Mouse (Mus musculus) megakaryocyte progenitor cell, adult 5-6 weeks (primary cell): Measurements from ENCODE around the gene Slc7a6os. TPM values are rescaled to one million over a fixed set of nuclear protein-coding genes. Genes with fewer than 3 reads are reported as not detected.
"Not testable (repeated sequence)": the region's sequence is repeated elsewhere in the genome, so short reads cannot be mapped to it uniquely, and the experiment has no call there.

Source experiments
- ATAC-seq: replicated peaks from 2 replicates; pipeline ENCODE4 v1.8.0; 2016; ENCODE audit warnings: mild to moderate bottlenecking, moderate TSS enrichment, inconsistent platforms; ENCODE audit not compliant: poor library complexity
- total RNA-seq, 2 experiments: library from RNA; stranded (forward) in 1 of 2; stranded (reverse) in 1 of 2; fragments of 157-497, 149-512 nt in 1 of 2; fragments of 200-1000 nt in 1 of 2; gene quantifications; 2 replicates each; pipeline versions ENCODE4 v1.2.3 to v1.2.4; 2015 to 2017

Gene Slc7a6os
- 43.4 and 54.2 TPM in 2 replicates for total RNA-seq (2015)
- total RNA-seq (2017): 39.5 and 47.7 TPM in 2 replicates

- peak; percentile 96 for ATAC-seq
Observed at GRCm38 (mm10) chr8:106210821-106211345, at the start of gene Slc7a6os, which contains the start of gene Prmt7. TSS of gene Slc7a6os (minus strand) at chr8:106210935. TSS of gene Prmt7 (plus strand) at chr8:106210936.

GRCm38 (mm10) chr8:106259579-106260255 is 49.0 kb upstream of the Slc7a6os start:
- no peak for ATAC-seq

- no peak; the same call in 1 of the 2 replicates for ATAC-seq
Observed at GRCm38 (mm10) chr8:106258169-106258568, 47.4 kb upstream of the Slc7a6os start.

- ATAC-seq: no peak
Observed at GRCm38 (mm10) chr8:106250186-106250585, 39.5 kb upstream of the Slc7a6os start.

- no peak for ATAC-seq
Observed at GRCm38 (mm10) chr8:106237106-106237505, 26.4 kb upstream of the Slc7a6os start.

- no peak for ATAC-seq
Observed at GRCm38 (mm10) chr8:106234567-106235261, 24.0 kb upstream of the Slc7a6os start.

- no peak for ATAC-seq
Observed at GRCm38 (mm10) chr8:106232751-106233150, 22.0 kb upstream of the Slc7a6os start.

- ATAC-seq: no peak
Observed at GRCm38 (mm10) chr8:106231536-106231935, 20.8 kb upstream of the Slc7a6os start.

- ATAC-seq: peak; percentile 91
Observed at GRCm38 (mm10) chr8:106226589-106226988, 15.9 kb upstream of the Slc7a6os start.

GRCm38 (mm10) chr8:106219620-106220019 is 8.9 kb upstream of the Slc7a6os start:
- ATAC-seq: no peak

GRCm38 (mm10) chr8:106213959-106214358 is 3.2 kb upstream of the Slc7a6os start:
- no peak for ATAC-seq

- 0 out of 2 replicates have a peak, but pooled peaks have one; percentile 1 for ATAC-seq
Observed at GRCm38 (mm10) chr8:106211421-106211820, 686 bp upstream of the Slc7a6os start.

- peak; percentile 30 for ATAC-seq
Observed at GRCm38 (mm10) chr8:106210035-106210731, 552 bp downstream of the Slc7a6os start.

GRCm38 (mm10) chr8:106199596-106199995 is 11.1 kb downstream of the Slc7a6os start:
- not testable (repeated sequence) for ATAC-seq

- peak; percentile 93 for ATAC-seq
Observed at GRCm38 (mm10) chr8:106198741-106199140, 12.0 kb downstream of the Slc7a6os start.

GRCm38 (mm10) chr8:106194062-106194461 is 16.7 kb downstream of the Slc7a6os start:
- ATAC-seq: no peak

- peak; percentile 32 for ATAC-seq
Observed at GRCm38 (mm10) chr8:106193162-106193561, 17.6 kb downstream of the Slc7a6os start.

GRCm38 (mm10) chr8:106191639-106192038 is 19.1 kb downstream of the Slc7a6os start:
- ATAC-seq: peak; percentile 94

GRCm38 (mm10) chr8:106189162-106189561 is 21.6 kb downstream of the Slc7a6os start:
- ATAC-seq: no peak

GRCm38 (mm10) chr8:106186394-106186793 is 24.3 kb downstream of the Slc7a6os start:
- ATAC-seq: no peak

GRCm38 (mm10) chr8:106185628-106186270 is 25.0 kb downstream of the Slc7a6os start:
- ATAC-seq: no peak
